In the genomic region with DNA sequence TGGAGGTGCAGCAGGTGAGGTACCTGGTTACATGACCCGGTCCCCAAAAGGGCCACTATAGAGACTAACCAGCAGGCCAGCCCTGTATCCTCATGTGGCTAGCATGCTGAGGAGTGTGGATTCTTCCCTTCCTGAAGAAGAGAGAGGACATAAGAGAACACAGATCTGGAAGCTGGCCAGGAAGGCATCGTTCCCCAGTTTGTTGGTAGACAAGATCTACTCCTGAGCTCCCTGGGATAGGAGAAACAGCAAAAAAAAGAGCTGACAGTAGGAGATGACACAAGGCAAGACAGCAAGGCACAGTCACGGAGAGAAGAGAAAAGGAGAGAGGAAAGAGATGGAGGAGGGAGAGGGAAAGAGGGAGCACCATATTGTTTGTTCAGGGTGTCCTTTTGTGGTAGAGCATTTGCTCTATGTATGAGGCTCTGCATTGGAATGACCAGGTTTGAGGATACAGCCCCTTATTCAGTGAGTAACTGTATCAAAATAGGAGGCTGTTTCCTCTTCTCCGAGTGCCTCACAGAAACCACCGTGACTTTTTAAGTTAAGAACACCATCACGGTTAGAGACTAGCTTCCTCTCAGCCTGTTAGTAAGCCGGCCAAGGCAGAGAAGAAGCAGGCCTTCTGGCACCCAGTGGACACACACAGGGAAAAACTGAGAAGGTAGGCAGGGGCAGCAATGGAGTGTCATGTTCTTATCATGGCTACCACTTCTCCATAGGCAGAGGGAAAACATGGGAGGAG, we compare ENCODE assay signal across 22 mouse cellular contexts. TPM values are rescaled to one million over a fixed set of nuclear protein-coding genes. Genes with fewer than 3 reads are reported as not detected.
DNase-seq lines count a peak whose midpoint lies in the region; ATAC-seq and TF ChIP-seq lines count a peak whose summit lies in the region.
"Had no signal": no experiment of that assay in that cellular context is flagged by ENCODE, and none has a peak within 500 bp of the region (broad histone marks: within the 10 kb centered on the region; RNA-seq: fewer than 3 reads in every experiment).

No protein-coding gene starts in this region.

- TF ChIP-seq POLR2A in CH12.LX (IDR thresholded peaks at IDR 0.05; ENCODE audit: low read depth, low read length): no peak

- H3K4me2 ChIP-seq in CH12.LX (ENCODE audit: insufficient read depth, low read depth, poor library complexity, severe bottlenecking): no peak overlapping the region; the same call in 1 of the 2 replicates
- H3K4me2 ChIP-seq in midbrain, embryonic 15.5 days: no peak overlapping the region
- H3K4me2 ChIP-seq: embryonic facial prominence, embryonic 13.5 days; hindbrain, embryonic 13.5 days; limb, embryonic 12.5 days; liver, embryonic 12.5 days; lung, embryonic 14.5 days; midbrain, embryonic 13.5 days had no signal

- H3K79me2 ChIP-seq in CH12.LX (replicated peaks; ENCODE audit: control insufficient read depth, extremely low read depth, insufficient read depth, poor library complexity, severe bottlenecking): no peaks in the 10 kb centered on the region

- H3K4me3 ChIP-seq in layer of hippocampus, adult 2 months: no peak overlapping the region
- no peak overlapping the region for H3K4me3 ChIP-seq in CH12.LX (replicated peaks in 1 of 3; ENCODE audit: low read depth in 2 of 3, low read length in 2 of 3, poor library complexity in 1 of 3)
- no peak overlapping the region for H3K4me3 ChIP-seq in midbrain, embryonic 15.5 days
- H3K4me3 ChIP-seq: embryonic facial prominence, embryonic 13.5 days; hindbrain, embryonic 13.5 days; limb, embryonic 12.5 days; liver, embryonic 12.5 days; midbrain, embryonic 13.5 days; myocyte had no signal

- dilution Hi-C loops in CH12.LX (cut with MboI; ENCODE audit: extremely low pct_ligation_motif_present, extremely low pct_unique_long_range_greater_than_20kb, low sequenced_read_pairs): no loop called here

- DNase-seq in layer of hippocampus, adult 2 months (ENCODE audit: low spot score in 2 of 2): peak in 1 of 2 experiments; percentile 47
- no peak for DNase-seq in layer of hippocampus, postnatal 14 days (ENCODE audit: low spot score in 2 of 2)
- DNase-seq in CH12.LX (ENCODE audit: extremely low read depth): no peak
- no peak for DNase-seq in kidney, adult 11 months
- DNase-seq: adrenal gland, adult 8-10 months; cerebellum, adult 9-11 months; gastrocnemius, postnatal 25 days; kidney, adult 9 months; lung, embryonic 14.5 days; lung, postnatal 4 days; retina, postnatal 1 day had no signal

- in situ Hi-C loops in CH12.LX (cut with MboI; ENCODE audit: low pct_ligation_motif_present, low pct_unique_long_range_greater_than_20kb, low sequenced_read_pairs): loop anchor here (25.0 kb wide), 1 partner anchor 89 kb away; no protein-coding TSS in a partner anchor

- TF ChIP-seq RAD21 in CH12.LX (IDR thresholded peaks at IDR 0.05; ENCODE audit: low read depth, low read length): no peak

- WGBS in midbrain, embryonic 15.5 days: 83% methylated on average over 7 of the region's 7 CpGs

- H3K36me3 ChIP-seq in CH12.LX (replicated peaks in 1 of 2; ENCODE audit: control insufficient read depth in 1 of 2, insufficient read depth in 1 of 2, low read length in 1 of 2): no peaks in the 10 kb centered on the region
- no peaks in the 10 kb centered on the region for H3K36me3 ChIP-seq in midbrain, embryonic 15.5 days (replicated peaks)
- H3K36me3 ChIP-seq: embryonic facial prominence, embryonic 13.5 days; hindbrain, embryonic 13.5 days; limb, embryonic 12.5 days; liver, embryonic 12.5 days had no signal

- no peak for TF ChIP-seq CTCF in layer of hippocampus, adult 2 months (conservative IDR thresholded peaks at IDR 0.05)
- no peak for TF ChIP-seq CTCF in CH12.LX (conservative IDR thresholded peaks at IDR 0.05 in 1 of 2, IDR thresholded peaks at IDR 0.05 in 1 of 2; ENCODE audit: low read depth in 2 of 2, low read length in 2 of 2)

- H3K27me3 ChIP-seq in CH12.LX (replicated peaks): no peaks in the 10 kb centered on the region
- no peaks in the 10 kb centered on the region for H3K27me3 ChIP-seq in midbrain, embryonic 15.5 days (replicated peaks)
- H3K27me3 ChIP-seq: embryonic facial prominence, embryonic 13.5 days; hindbrain, embryonic 13.5 days; limb, embryonic 12.5 days; liver, embryonic 12.5 days; midbrain, embryonic 13.5 days had no signal

- peak; percentile 30 for ATAC-seq in common myeloid progenitor, adult 5-6 weeks (replicated peaks; ENCODE audit: low read depth, poor library complexity, severe bottlenecking)
- ATAC-seq in megakaryocyte, adult 5-6 weeks (ENCODE audit: poor library complexity, severe bottlenecking): peak; percentile 17; the same call in 1 of the 2 replicates
- no peak for ATAC-seq in midbrain, embryonic 15.5 days (replicated peaks)
- ATAC-seq: forebrain, embryonic 14.5 days; liver, embryonic 12.5 days; midbrain, embryonic 13.5 days had no signal

- H3K9ac ChIP-seq in CH12.LX (ENCODE audit: insufficient read depth, low read depth): 0 out of 2 replicates have a peak overlapping the region, but pooled peaks have one; percentile 11
- H3K9ac ChIP-seq in midbrain, embryonic 15.5 days: no peak overlapping the region
- H3K9ac ChIP-seq: embryonic facial prominence, embryonic 13.5 days; hindbrain, embryonic 13.5 days; limb, embryonic 12.5 days; liver, embryonic 12.5 days; lung, embryonic 14.5 days; midbrain, embryonic 13.5 days had no signal

- H3K27ac ChIP-seq in layer of hippocampus, adult 2 months: peak overlapping the region; percentile 72
- no peak overlapping the region for H3K27ac ChIP-seq in CH12.LX (ENCODE audit: insufficient read depth, low read depth)
- H3K27ac ChIP-seq in midbrain, embryonic 15.5 days: no peak overlapping the region
- H3K27ac ChIP-seq: embryonic facial prominence, embryonic 13.5 days; hindbrain, embryonic 13.5 days; limb, embryonic 12.5 days; liver, embryonic 12.5 days; midbrain, embryonic 13.5 days had no signal

- H3K4me1 ChIP-seq in CH12.LX (ENCODE audit: control insufficient read depth in 1 of 2, insufficient read depth in 2 of 2): peaks cover 24 to 49% of the 10 kb centered on the region in 2 experiments
- peaks cover 19% of the 10 kb centered on the region for H3K4me1 ChIP-seq in midbrain, embryonic 15.5 days

- H3K9me3 ChIP-seq in CH12.LX (replicated peaks; ENCODE audit: low read length): no peaks in the 10 kb centered on the region
- H3K9me3 ChIP-seq in midbrain, embryonic 15.5 days: no peaks in the 10 kb centered on the region
- H3K9me3 ChIP-seq: embryonic facial prominence, embryonic 13.5 days; hindbrain, embryonic 13.5 days; limb, embryonic 12.5 days; liver, embryonic 12.5 days; midbrain, embryonic 13.5 days had no signal

- no peak for TF ChIP-seq EP300 in CH12.LX (IDR thresholded peaks at IDR 0.05; ENCODE audit: low read length)

TF ChIP-seq in CH12.LX, 34 proteins besides CTCF, POLR2A, EP300 and RAD21:
- TF ChIP-seq MEF2A (IDR thresholded peaks at IDR 0.05; ENCODE audit: borderline replicate concordance, low read depth, low read length) (no peak), SIN3A (IDR thresholded peaks at IDR 0.05; ENCODE audit: low read length) (no peak), ZNF384 (IDR thresholded peaks at IDR 0.05; ENCODE audit: low read depth, low read length) (no peak), ZC3H11A (IDR thresholded peaks at IDR 0.05; ENCODE audit: low read depth, low read length) (no peak), TBP (conservative IDR thresholded peaks at IDR 0.05; ENCODE audit: low read depth, low read length) (no peak), MYC (IDR thresholded peaks at IDR 0.05; ENCODE audit: low read depth, low read length) (no peak), GABPA (IDR thresholded peaks at IDR 0.05; ENCODE audit: insufficient replicate concordance, low read depth, low read length) (no peak), JUN (IDR thresholded peaks at IDR 0.05; ENCODE audit: insufficient read depth, low read depth, low read length) (no peak), ELF1 (IDR thresholded peaks at IDR 0.05; ENCODE audit: low read depth, low read length) (no peak), E2F4 (IDR thresholded peaks at IDR 0.05; ENCODE audit: insufficient replicate concordance, low read depth, low read length) (no peak), JUND (conservative IDR thresholded peaks at IDR 0.05; ENCODE audit: low read depth, low read length) (no peak), CHD2 (IDR thresholded peaks at IDR 0.05; ENCODE audit: low read length) (no peak), ZKSCAN1 (IDR thresholded peaks at IDR 0.05; ENCODE audit: borderline replicate concordance, low read depth, low read length) (no peak), MXI1 (IDR thresholded peaks at IDR 0.05; ENCODE audit: low read depth, low read length) (no peak)

RNA-seq across cellular contexts. Expression of gene St8sia1, which starts 12.5 kb away (rescaled TPM):
- 10 to 100 TPM; 34.4 to 39.1 TPM for total RNA-seq in layer of hippocampus, adult 2 months (2021)
- 10 to 100 TPM; 29.7 to 32.2 TPM for total RNA-seq in layer of hippocampus, postnatal 14 days (2021)
- total RNA-seq in CH12.LX (2012; rRNA removed) (0.04 and 0.13 TPM in 2 replicates), CH12.LX (2014; rRNA removed) (0.20 and 0.22 TPM in 2 replicates)
- polyA plus RNA-seq in CH12.LX (2012; ENCODE audit: insufficient read length, low read depth): 0.31 and 0.51 TPM in 2 replicates
- total RNA-seq in common myeloid progenitor, adult 5-6 weeks (2017): 0.50 TPM in 1 of 2 replicates, not detected in the other
- total RNA-seq in megakaryocyte, adult 5-6 weeks (2015): 1.3 and 1.4 TPM in 2 replicates
- total RNA-seq in megakaryocyte, adult 5-6 weeks (2017): 0.48 and 0.85 TPM in 2 replicates
- polyA plus RNA-seq in midbrain, embryonic 15.5 days (2015; fragmentation: Nextera tagmentation; extraction: Ambion mirVana): 8.8 and 9.2 TPM in 2 replicates
- polyA plus RNA-seq: C2C12 had no signal

Comparison
In these comparisons a context has a peak if more than half of its experiments do, and no peak if none do; other contexts are left out.
1. RNA of gene St8sia1, which starts 12.5 kb away (total RNA-seq): 34.4 to 39.1 TPM in layer of hippocampus, adult 2 months and 29.7 to 32.2 TPM in layer of hippocampus, postnatal 14 days; 0.48 to 1.4 TPM in megakaryocyte, adult 5-6 weeks, 0.50 TPM in common myeloid progenitor, adult 5-6 weeks and 0.04 to 0.22 TPM in CH12.LX; every median in the first group is over 10 times any median in the second.